ENCODE assay signal across 19 mouse cellular contexts in the genomic region with DNA sequence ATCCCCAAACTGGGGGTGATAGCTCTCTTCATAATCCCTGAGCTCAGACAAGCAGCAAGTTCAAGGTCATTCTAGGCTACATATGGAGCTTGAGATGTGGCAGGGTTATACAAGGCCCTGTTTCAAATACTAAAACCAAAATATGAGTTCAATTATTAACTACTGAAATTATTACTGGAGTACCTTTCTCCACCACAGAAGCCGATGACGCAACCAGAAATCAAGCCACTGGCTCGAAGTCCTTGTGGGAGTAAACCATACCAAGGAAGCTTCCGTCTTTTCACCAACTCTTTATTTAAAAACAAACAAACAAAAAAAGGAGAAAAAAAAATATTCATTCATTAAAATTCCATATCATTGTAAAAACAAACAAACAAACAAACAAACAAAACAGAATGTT. TPM values are rescaled to one million over a fixed set of nuclear protein-coding genes. Genes with fewer than 3 reads are reported as not detected.
A peak's percentile ranks its signal among the peaks of the same experiment; 100 is the strongest.
DNase-seq lines count a peak whose midpoint lies in the region; ATAC-seq lines count a peak whose summit lies in the region.
"Had no signal": no experiment of that assay in that cellular context is flagged by ENCODE, and none has a peak within 500 bp of the region (broad histone marks: within the 10 kb centered on the region; RNA-seq: fewer than 3 reads in every experiment).

No protein-coding gene starts in this region.

- peaks cover 72% of the 10 kb centered on the region for H3K36me3 ChIP-seq in liver, embryonic 13.5 days
- peaks cover 13% of the 10 kb centered on the region for H3K36me3 ChIP-seq in intestine, embryonic 16.5 days (ENCODE audit: control insufficient read depth, insufficient read depth, low read length)
- peaks cover 81% of the 10 kb centered on the region for H3K36me3 ChIP-seq in embryonic facial prominence, embryonic 10.5 days (replicated peaks)

- no peak for ATAC-seq in liver, embryonic 13.5 days (ENCODE audit: low read depth)
- peak; percentile 45 for ATAC-seq in intestine, embryonic 16.5 days
- ATAC-seq: forebrain, embryonic 16.5 days; hindbrain, embryonic 16.5 days; midbrain, embryonic 13.5 days had no signal

- H3K9me3 ChIP-seq in liver, embryonic 13.5 days (replicated peaks) = no peaks in the 10 kb centered on the region
- H3K9me3 ChIP-seq in intestine, embryonic 16.5 days (ENCODE audit: control insufficient read depth, low read length) = no peaks in the 10 kb centered on the region
- no peaks in the 10 kb centered on the region for H3K9me3 ChIP-seq in embryonic facial prominence, embryonic 10.5 days
- H3K9me3 ChIP-seq: embryonic facial prominence, embryonic 13.5 days; heart, embryonic 13.5 days; liver, embryonic 15.5 days; midbrain, embryonic 13.5 days had no signal

- H3K27ac ChIP-seq in liver, embryonic 13.5 days = no peak overlapping the region
- peak overlapping the region; percentile 90 for H3K27ac ChIP-seq in intestine, embryonic 16.5 days (ENCODE audit: low read length)
- no peak overlapping the region for H3K27ac ChIP-seq in embryonic facial prominence, embryonic 10.5 days (replicated peaks)
- H3K27ac ChIP-seq: embryonic facial prominence, embryonic 13.5 days; gastrocnemius, adult 2 months; heart, embryonic 13.5 days; midbrain, embryonic 13.5 days had no signal

- DNase-seq in liver, embryonic 13.5 days = no peak
- no peak for DNase-seq in liver
- peak; percentile 50 to 78 for DNase-seq in kidney, postnatal 25 days
- peak; percentile 20 for DNase-seq in yolk sac, embryonic 10.5 days (ENCODE audit: low spot score)
- no peak for DNase-seq in B cell, adult 2 months
- DNase-seq in embryonic facial prominence, embryonic 10.5 days (ENCODE audit: low spot score) = no peak
- DNase-seq: cerebellum, adult 11 months; gastrocnemius, adult 2 months; heart, adult 11 months; heart, postnatal 36 days; layer of hippocampus, postnatal 36 days; left cerebral cortex, postnatal 4 days had no signal

- H3K4me2 ChIP-seq in liver, embryonic 13.5 days = no peak overlapping the region
- peak overlapping the region; percentile 27; the same call in 1 of the 2 replicates for H3K4me2 ChIP-seq in intestine, embryonic 16.5 days (ENCODE audit: low read depth, low read length)
- H3K4me2 ChIP-seq: midbrain, embryonic 13.5 days had no signal

- 84% methylated on average over 4 of the region's 4 CpGs for WGBS in liver, embryonic 13.5 days (ENCODE audit: insufficient replicate concordance)
- WGBS in intestine, embryonic 16.5 days = 75% methylated on average over 4 of the region's 4 CpGs
- WGBS in embryonic facial prominence, embryonic 10.5 days = 94% methylated on average over 4 of the region's 4 CpGs

- no peak overlapping the region for H3K9ac ChIP-seq in liver, embryonic 13.5 days
- no peak overlapping the region for H3K9ac ChIP-seq in intestine, embryonic 16.5 days (ENCODE audit: low read depth, low read length)
- H3K9ac ChIP-seq: liver, embryonic 15.5 days had no signal

- H3K27me3 ChIP-seq in liver, embryonic 13.5 days = no peaks in the 10 kb centered on the region
- H3K27me3 ChIP-seq in intestine, embryonic 16.5 days (replicated peaks; ENCODE audit: control insufficient read depth, insufficient read depth, low read length) = no peaks in the 10 kb centered on the region
- H3K27me3 ChIP-seq in embryonic facial prominence, embryonic 10.5 days (replicated peaks; ENCODE audit: low read depth, poor library complexity, severe bottlenecking) = no peaks in the 10 kb centered on the region
- H3K27me3 ChIP-seq: embryonic facial prominence, embryonic 13.5 days; heart, embryonic 13.5 days; liver, embryonic 15.5 days; midbrain, embryonic 13.5 days had no signal

- peaks cover 29% of the 10 kb centered on the region for H3K4me1 ChIP-seq in liver, embryonic 13.5 days (replicated peaks)
- peaks cover 16% of the 10 kb centered on the region; the same call in 1 of the 2 replicates for H3K4me1 ChIP-seq in intestine, embryonic 16.5 days (ENCODE audit: control insufficient read depth, insufficient read depth, low read length)
- peaks cover 6% of the 10 kb centered on the region for H3K4me1 ChIP-seq in embryonic facial prominence, embryonic 10.5 days

- H3K4me3 ChIP-seq in liver, embryonic 13.5 days (replicated peaks) = peak overlapping the region; percentile 84; the same call in 1 of the 2 replicates
- H3K4me3 ChIP-seq in intestine, embryonic 16.5 days (ENCODE audit: low read length) = peak overlapping the region; percentile 25
- H3K4me3 ChIP-seq in embryonic facial prominence, embryonic 10.5 days = no peak overlapping the region
- H3K4me3 ChIP-seq: embryonic facial prominence, embryonic 13.5 days; gastrocnemius, adult 2 months; liver, embryonic 15.5 days; midbrain, embryonic 13.5 days had no signal

RNA-seq across cellular contexts. Expression of gene Polg2, which starts 2.4 kb away (rescaled TPM):
- 5.5 and 5.9 TPM in 2 replicates for polyA plus RNA-seq in liver, embryonic 13.5 days (2015; fragmentation: Nextera tagmentation; extraction: Ambion mirVana)
- polyA plus RNA-seq in intestine, embryonic 16.5 days (2015; fragmentation: Nextera tagmentation; extraction: Ambion mirVana) = 12.6 and 13.7 TPM in 2 replicates
- 9.9 and 11.2 TPM in 2 replicates for polyA plus RNA-seq in embryonic facial prominence, embryonic 10.5 days (2016; fragmentation: Nextera tagmentation; extraction: Ambion mirVana)

RNA-seq across cellular contexts. Expression of gene Ddx5, which starts 12.0 kb away (rescaled TPM):
- 131 and 152 TPM in 2 replicates for polyA plus RNA-seq in liver, embryonic 13.5 days (2015; fragmentation: Nextera tagmentation; extraction: Ambion mirVana)
- 227 and 230 TPM in 2 replicates for polyA plus RNA-seq in intestine, embryonic 16.5 days (2015; fragmentation: Nextera tagmentation; extraction: Ambion mirVana)
- polyA plus RNA-seq in embryonic facial prominence, embryonic 10.5 days (2016; fragmentation: Nextera tagmentation; extraction: Ambion mirVana) = 312 and 326 TPM in 2 replicates

RNA-seq across cellular contexts. Expression of gene Cep95, which starts 12.1 kb away (rescaled TPM):
- polyA plus RNA-seq in liver, embryonic 13.5 days (2015; fragmentation: Nextera tagmentation; extraction: Ambion mirVana) = 8.1 and 11.4 TPM in 2 replicates
- polyA plus RNA-seq in intestine, embryonic 16.5 days (2015; fragmentation: Nextera tagmentation; extraction: Ambion mirVana) = 15.4 and 16.3 TPM in 2 replicates
- polyA plus RNA-seq in embryonic facial prominence, embryonic 10.5 days (2016; fragmentation: Nextera tagmentation; extraction: Ambion mirVana) = 17.6 and 19.7 TPM in 2 replicates

RNA-seq across cellular contexts. Expression of gene Milr1, which starts 25.9 kb away (rescaled TPM):
- 2.6 and 2.7 TPM in 2 replicates for polyA plus RNA-seq in liver, embryonic 13.5 days (2015; fragmentation: Nextera tagmentation; extraction: Ambion mirVana)
- 1.6 and 1.7 TPM in 2 replicates for polyA plus RNA-seq in intestine, embryonic 16.5 days (2015; fragmentation: Nextera tagmentation; extraction: Ambion mirVana)
- polyA plus RNA-seq in embryonic facial prominence, embryonic 10.5 days (2016; fragmentation: Nextera tagmentation; extraction: Ambion mirVana) = 0.59 and 1.1 TPM in 2 replicates

RNA-seq across cellular contexts. Expression of gene Pecam1, which starts 26.5 kb away (rescaled TPM):
- 6.1 and 8.6 TPM in 2 replicates for polyA plus RNA-seq in liver, embryonic 13.5 days (2015; fragmentation: Nextera tagmentation; extraction: Ambion mirVana)
- polyA plus RNA-seq in intestine, embryonic 16.5 days (2015; fragmentation: Nextera tagmentation; extraction: Ambion mirVana) = 48.2 and 48.6 TPM in 2 replicates
- polyA plus RNA-seq in embryonic facial prominence, embryonic 10.5 days (2016; fragmentation: Nextera tagmentation; extraction: Ambion mirVana) = 17.3 and 20.8 TPM in 2 replicates

Comparison
In these comparisons a context has a peak if more than half of its experiments do, and no peak if none do; other contexts are left out.
1. DNase-seq: peak in kidney, postnatal 25 days (2 of 2) and yolk sac, embryonic 10.5 days (single experiment); none in liver, embryonic 13.5 days (single experiment), liver (single experiment), B cell, adult 2 months (0 of 2) and embryonic facial prominence, embryonic 10.5 days (single experiment).